Mouse (Mus musculus) embryonic facial prominence, embryonic 13.5 days (tissue): ENCODE results near the gene Cpa4. TPM values are rescaled to one million over a fixed set of nuclear protein-coding genes. Genes with fewer than 3 reads are reported as not detected.

Experiments used
- ATAC-seq: fragments of 200-750 bp; cut with Nextera tagmentation; 2 replicates; pipeline ENCODE4 v1.8.0; 2017; ENCODE audit warnings: low read depth; ENCODE audit not compliant: insufficient number of reproducible peaks, insufficient read depth, low FRiP score, low TSS enrichment
- H3K27ac ChIP-seq: fragments of 300-500 bp; sonication (generic); 2 replicates; pipeline ENCODE4 v1.5.1; 2015; ENCODE audit warnings: moderate library complexity, mild to moderate bottlenecking, inconsistent platforms
- H3K27me3 ChIP-seq: fragments of 300-500 bp; sonication (generic); 2 replicates; pipeline ENCODE4 v1.6.1; 2015; ENCODE audit warnings: mild to moderate bottlenecking, inconsistent platforms
- H3K36me3 ChIP-seq: fragments of 300-500 bp; sonication (generic); 2 replicates; pipeline ENCODE4 v1.6.1; 2015; ENCODE audit warnings: mild to moderate bottlenecking, inconsistent platforms
- H3K4me1 ChIP-seq: fragments of 300-500 bp; sonication (generic); 2 replicates; pipeline ENCODE4 v1.6.1; 2015; ENCODE audit warnings: inconsistent platforms
- H3K4me2 ChIP-seq: fragments of 300-500 bp; sonication (generic); 2 replicates; pipeline ENCODE4 v1.6.1; 2015; ENCODE audit warnings: moderate library complexity, mild to moderate bottlenecking, inconsistent platforms
- H3K4me3 ChIP-seq: fragments of 300-500 bp; sonication (generic); 2 replicates; pipeline ENCODE4 v1.5.1; 2015; ENCODE audit warnings: mild to moderate bottlenecking, inconsistent platforms
- H3K9ac ChIP-seq: fragments of 300-500 bp; sonication (generic); 2 replicates; pipeline ENCODE4 v1.6.1; 2015; ENCODE audit warnings: mild to moderate bottlenecking, inconsistent platforms
- H3K9me3 ChIP-seq: fragments of 300-500 bp; sonication (generic); 2 replicates; pipeline ENCODE4 v1.6.1; 2016; ENCODE audit warnings: inconsistent platforms
- WGBS: fragments of 180-500 bp; shearing (Covaris S2); methylation state at CpG from one replicate; pipeline ENCODE4 v1.1.7; 2015; ENCODE audit warnings: mixed read lengths; 5-methylcytosine and 5-hydroxymethylcytosine counted together
- polyA plus RNA-seq: library from polyadenylated mRNA; unstranded; fragments of >200 nt; fragmentation: Nextera tagmentation; extraction: Ambion mirVana; gene quantifications from 2 replicates; pipeline ENCODE4 v1.2.1, GENCODE M21; 2015

Cpa4 gene
- 0.83 and 1.4 TPM in 2 replicates for polyA plus RNA-seq

DNA sequence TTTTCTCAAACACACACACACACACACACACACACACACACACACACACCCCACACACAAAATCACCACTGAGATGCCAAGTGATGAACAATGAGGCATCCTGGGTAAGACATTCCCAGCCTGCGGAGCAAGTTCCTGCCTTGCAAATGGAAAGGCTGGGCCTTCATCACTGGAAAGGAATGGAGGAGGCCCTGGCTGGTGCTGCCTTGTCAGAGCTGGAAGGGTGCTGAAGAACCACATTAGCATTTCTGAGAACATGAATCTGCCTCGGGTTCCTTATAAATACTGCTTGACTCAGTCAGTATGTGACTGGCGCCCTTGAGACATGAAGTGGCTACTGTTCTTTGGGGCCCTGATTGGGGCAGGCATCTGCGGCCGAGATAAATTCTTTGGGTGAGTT lies at the start of gene Cpa4:
Cpa4 (plus strand) TSS at position 301 of the 400 bp plus-strand sequence.
- ATAC-seq: no peak
- H3K4me2 ChIP-seq: no peak within 1 kb of the TSS
- H3K36me3 ChIP-seq: no peaks in the 10 kb centered on the region
- no peak within 1 kb of the TSS for H3K9ac ChIP-seq
- no peaks in the 10 kb centered on the region for H3K27me3 ChIP-seq
- H3K27ac ChIP-seq: no peak within 1 kb of the TSS
- H3K9me3 ChIP-seq: no peaks in the 10 kb centered on the region
- no peak within 1 kb of the TSS for H3K4me3 ChIP-seq
- peaks cover 8% of the 10 kb centered on the region for H3K4me1 ChIP-seq
- 74% methylated on average over 5 of the region's 5 CpGs for WGBS

DNA sequence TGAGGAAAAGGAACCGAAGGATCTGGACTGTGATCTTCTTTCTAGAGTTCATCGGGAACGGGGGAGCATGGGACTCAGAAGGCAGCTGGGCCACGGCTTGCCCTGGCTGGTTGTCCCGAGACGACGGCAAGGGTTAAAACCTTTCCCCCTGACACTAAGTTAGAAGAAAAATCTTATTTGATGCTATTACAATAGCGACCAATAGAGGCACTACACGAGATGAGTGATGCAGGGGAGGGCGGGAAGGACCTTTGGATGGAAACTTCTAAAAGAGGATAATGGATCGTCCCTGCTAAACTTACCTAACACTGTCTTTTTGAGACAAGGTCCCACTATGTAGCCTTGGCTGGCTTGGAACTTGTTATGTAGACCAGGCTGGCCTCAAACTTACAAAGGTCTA lies 47.8 kb upstream of the Cpa4 start:
- Histone ChIP-seq H3K9ac (no peak overlapping the region), H3K27ac (no peak overlapping the region), H3K4me2 (no peak overlapping the region), H3K36me3 (no peaks in the 10 kb centered on the region), H3K4me3 (no peak overlapping the region), H3K9me3 (no peaks in the 10 kb centered on the region), H3K4me1 (peaks cover 17% of the 10 kb centered on the region), H3K27me3 (no peaks in the 10 kb centered on the region)
- ATAC-seq: no peak
- WGBS: 69% methylated on average over 11 of the region's 11 CpGs

DNA sequence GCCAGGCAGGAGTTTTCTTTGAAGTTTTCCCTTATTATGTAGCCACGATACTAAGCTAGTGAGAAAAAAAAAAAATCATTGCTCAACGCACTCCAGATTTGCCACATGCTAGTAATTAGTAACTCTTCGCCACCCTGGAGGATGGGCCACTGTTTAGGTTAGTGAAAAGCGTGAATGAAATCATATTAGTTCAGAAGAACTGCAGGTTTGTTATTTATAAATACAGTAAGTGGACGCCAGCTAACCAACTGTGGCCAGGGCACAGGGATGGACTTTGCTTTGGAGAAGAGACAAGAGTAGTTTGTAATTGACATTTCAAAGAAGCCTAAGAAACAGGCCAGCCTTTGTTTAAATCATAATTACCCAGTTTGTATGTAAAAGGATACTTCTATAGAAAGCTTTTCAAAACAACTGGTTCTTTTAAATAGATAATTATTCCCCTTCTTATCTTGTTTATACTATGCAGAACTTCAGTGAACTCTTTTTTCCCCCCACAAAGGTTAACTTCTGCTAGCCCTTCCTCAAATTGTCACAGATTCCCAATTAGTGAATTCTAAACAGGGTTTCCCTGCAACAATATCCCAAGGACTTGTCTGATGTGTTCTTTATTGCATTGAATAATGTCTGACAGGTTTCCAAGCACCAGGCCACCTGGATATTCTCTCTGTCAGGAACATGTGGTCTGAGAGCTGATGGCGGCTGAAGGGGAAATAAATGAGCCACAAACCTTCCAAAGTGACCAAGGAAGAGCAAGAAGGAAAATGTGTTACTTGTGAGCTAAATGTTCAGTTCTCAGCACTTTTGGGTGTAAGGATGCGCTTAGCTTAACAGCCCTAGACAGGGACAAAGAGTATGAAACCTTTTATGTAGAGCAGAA lies 42.5 kb upstream of the Cpa4 start:
- H3K36me3 ChIP-seq: no peaks in the 10 kb centered on the region
- ATAC-seq: no peak
- no peaks in the 10 kb centered on the region for H3K9me3 ChIP-seq
- H3K27me3 ChIP-seq: no peaks in the 10 kb centered on the region
- peaks cover 50% of the 10 kb centered on the region for H3K4me1 ChIP-seq
- H3K27ac ChIP-seq: peak overlapping the region; percentile 97
- no peak overlapping the region for H3K9ac ChIP-seq
- 25% methylated on average over 7 of the region's 7 CpGs for WGBS
- no peak overlapping the region for H3K4me2 ChIP-seq
- no peak overlapping the region for H3K4me3 ChIP-seq

DNA sequence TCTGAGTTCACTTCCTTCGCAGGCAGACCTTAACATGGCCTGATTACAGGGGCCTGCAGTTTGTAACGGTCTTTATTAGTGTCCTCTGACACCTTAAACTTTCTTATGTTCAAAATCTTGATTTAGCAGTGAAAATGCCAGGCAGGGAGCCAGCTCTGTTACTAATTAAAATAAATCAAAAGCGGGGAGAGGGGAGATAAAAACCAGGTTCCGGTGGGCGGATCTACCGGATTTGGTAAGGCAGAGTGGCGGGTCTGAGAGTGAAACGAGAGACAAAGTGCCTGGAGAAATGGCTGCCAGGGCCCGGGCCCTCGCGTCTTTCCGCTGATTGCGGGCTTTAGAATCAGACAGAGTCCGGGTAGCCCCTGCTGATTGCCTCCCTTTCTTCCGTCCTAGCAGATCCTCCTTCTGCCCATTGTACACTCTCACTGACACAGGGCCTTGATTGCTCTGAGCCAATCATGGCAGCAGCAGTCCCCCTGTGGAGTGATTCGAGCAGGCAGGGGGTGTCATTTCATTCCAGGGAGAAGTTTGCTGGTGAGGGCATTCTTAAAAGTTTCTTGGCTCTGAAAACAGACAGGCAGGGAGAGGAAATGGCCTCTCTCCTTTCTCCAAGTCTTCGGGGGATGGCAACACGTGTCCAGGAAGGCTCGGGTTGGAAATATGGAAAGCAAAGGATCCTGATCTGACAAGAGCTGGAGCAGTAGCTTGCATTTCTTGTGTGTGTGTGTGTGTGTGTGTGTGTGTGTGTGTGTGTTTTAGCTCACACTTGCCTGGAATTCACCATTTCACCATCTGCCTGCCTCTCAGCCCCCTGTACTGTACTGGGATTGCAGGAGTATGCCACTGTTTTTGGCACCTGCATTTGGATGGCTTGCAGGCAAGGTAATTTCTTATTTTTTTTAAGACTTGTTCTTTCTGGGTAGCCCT lies 41.3 kb upstream of the Cpa4 start:
- Histone ChIP-seq H3K4me2 (peak overlapping the region; percentile 44), H3K27ac (peak overlapping the region; percentile 97), H3K9me3 (no peaks in the 10 kb centered on the region), H3K4me1 (peaks cover 50% of the 10 kb centered on the region), H3K9ac (peak overlapping the region; percentile 58; the same call in 1 of the 2 replicates), H3K4me3 (no peak overlapping the region), H3K27me3 (no peaks in the 10 kb centered on the region), H3K36me3 (no peaks in the 10 kb centered on the region)
- WGBS: 6% methylated on average over 19 of the region's 19 CpGs
- 0 out of 2 replicates have a peak, but pooled peaks have one; percentile 46 for ATAC-seq

DNA sequence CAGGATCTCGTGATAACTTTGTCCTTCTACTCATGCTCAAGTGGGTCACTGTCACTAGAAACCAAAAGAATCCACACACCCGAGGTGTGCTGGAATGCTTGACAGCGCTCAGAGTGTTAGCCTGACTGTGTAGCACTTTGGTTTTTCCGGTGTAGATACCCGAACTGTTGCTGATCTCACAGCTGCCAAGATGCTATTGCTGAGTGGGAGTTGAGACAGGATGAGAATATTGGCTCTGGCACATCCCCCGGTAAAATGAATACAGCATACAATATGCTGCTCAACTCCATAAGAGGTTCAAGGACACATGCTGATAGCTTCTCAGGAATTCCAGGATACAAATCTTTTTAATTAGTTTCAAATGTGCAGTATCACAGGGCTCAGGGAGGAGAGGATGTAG lies 39.4 kb upstream of the Cpa4 start:
- peaks cover 50% of the 10 kb centered on the region for H3K4me1 ChIP-seq
- peak overlapping the region; percentile 70 for H3K27ac ChIP-seq
- WGBS: 42% methylated on average over 6 of the region's 6 CpGs

DNA sequence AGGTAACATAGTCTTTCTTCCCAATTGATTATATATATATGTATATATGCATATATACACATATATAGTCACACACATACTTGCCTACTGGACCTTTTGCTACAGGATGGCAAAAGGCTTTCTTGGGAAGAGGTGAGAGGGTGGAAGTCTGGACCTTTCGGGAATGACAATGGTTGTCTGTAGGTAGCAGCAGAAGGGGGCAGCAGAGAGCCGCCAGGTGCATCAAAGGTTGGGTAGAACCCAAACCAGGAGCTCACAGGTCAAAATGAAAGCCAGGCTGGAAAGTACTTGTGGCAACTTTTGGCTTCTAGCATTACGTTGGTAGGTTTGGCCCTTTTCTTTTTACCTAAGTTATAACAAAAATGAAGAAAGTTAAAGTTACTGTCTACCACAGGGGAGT lies 32.8 kb upstream of the Cpa4 start:
- no peak for ATAC-seq
- Histone ChIP-seq H3K9me3 (no peaks in the 10 kb centered on the region), H3K4me2 (no peak overlapping the region), H3K27ac (no peak overlapping the region), H3K9ac (no peak overlapping the region), H3K36me3 (no peaks in the 10 kb centered on the region), H3K4me3 (no peak overlapping the region), H3K4me1 (peaks cover 21% of the 10 kb centered on the region), H3K27me3 (no peaks in the 10 kb centered on the region)
- WGBS: 44% methylated on average over 3 of the region's 3 CpGs

More for the DNA sequence above, 39.4 kb upstream of the Cpa4 start:
- H3K9ac ChIP-seq: no peak overlapping the region
- no peaks in the 10 kb centered on the region for H3K27me3 ChIP-seq
- H3K36me3 ChIP-seq: no peaks in the 10 kb centered on the region
- ATAC-seq: no peak
- H3K9me3 ChIP-seq: no peaks in the 10 kb centered on the region
- no peak overlapping the region for H3K4me3 ChIP-seq
- H3K4me2 ChIP-seq: no peak overlapping the region

DNA sequence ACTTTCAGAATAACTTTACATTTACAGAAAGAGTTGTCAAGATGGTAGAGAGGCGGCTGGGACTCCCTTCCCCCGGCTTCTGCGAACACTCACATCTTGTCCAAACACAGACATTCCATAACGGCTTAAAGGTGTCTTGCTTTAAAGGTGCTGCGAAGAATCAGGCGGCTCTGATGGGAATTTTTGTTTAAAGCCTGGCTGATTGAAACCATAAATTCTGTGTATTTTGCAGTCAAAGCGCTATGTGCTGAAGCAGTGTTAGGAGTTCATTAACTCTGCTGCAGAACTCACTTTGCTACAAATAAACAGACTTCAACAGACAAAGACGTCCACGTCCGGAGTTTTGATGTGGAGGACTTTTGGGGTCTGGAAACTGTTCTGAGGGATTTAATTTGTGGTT lies 29.9 kb upstream of the Cpa4 start:
- no peak overlapping the region for H3K4me3 ChIP-seq
- peak overlapping the region; percentile 87 for H3K27ac ChIP-seq
- H3K4me1 ChIP-seq: peaks cover 40% of the 10 kb centered on the region
- no peaks in the 10 kb centered on the region for H3K9me3 ChIP-seq
- 17% methylated on average over 10 of the region's 10 CpGs for WGBS
- H3K36me3 ChIP-seq: no peaks in the 10 kb centered on the region
- no peaks in the 10 kb centered on the region for H3K27me3 ChIP-seq
- no peak overlapping the region for H3K9ac ChIP-seq
- peak overlapping the region; percentile 27 for H3K4me2 ChIP-seq
- ATAC-seq: no peak

DNA sequence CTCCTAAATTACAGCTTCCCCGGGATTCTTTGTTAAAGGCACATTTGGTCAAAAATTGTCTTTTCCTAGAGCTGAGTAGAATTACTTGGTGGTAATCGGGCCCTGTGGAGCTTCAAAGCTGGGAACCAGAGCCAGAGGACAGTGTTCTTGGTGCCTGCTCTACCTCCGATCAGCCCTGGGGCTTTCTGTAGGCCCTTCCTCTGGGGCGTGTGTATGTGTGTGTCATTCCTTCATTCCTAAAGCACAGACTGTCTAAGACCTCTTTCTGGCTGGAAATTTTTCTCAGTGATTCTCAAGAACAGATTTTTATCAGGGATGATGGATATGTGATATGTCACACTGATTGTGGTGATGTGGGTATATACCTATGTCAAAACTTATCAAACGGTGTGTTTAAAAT lies 29.4 kb upstream of the Cpa4 start:
- no peaks in the 10 kb centered on the region for H3K36me3 ChIP-seq
- no peak overlapping the region for H3K4me3 ChIP-seq
- 0 out of 2 replicates have a peak overlapping the region, but pooled peaks have one; percentile 27 for H3K4me2 ChIP-seq
- WGBS: 15% methylated on average over 5 of the region's 5 CpGs
- no peaks in the 10 kb centered on the region for H3K27me3 ChIP-seq
- no peak overlapping the region for H3K9ac ChIP-seq
- H3K27ac ChIP-seq: peak overlapping the region; percentile 87
- no peaks in the 10 kb centered on the region for H3K9me3 ChIP-seq
- ATAC-seq: no peak
- H3K4me1 ChIP-seq: peaks cover 46% of the 10 kb centered on the region

DNA sequence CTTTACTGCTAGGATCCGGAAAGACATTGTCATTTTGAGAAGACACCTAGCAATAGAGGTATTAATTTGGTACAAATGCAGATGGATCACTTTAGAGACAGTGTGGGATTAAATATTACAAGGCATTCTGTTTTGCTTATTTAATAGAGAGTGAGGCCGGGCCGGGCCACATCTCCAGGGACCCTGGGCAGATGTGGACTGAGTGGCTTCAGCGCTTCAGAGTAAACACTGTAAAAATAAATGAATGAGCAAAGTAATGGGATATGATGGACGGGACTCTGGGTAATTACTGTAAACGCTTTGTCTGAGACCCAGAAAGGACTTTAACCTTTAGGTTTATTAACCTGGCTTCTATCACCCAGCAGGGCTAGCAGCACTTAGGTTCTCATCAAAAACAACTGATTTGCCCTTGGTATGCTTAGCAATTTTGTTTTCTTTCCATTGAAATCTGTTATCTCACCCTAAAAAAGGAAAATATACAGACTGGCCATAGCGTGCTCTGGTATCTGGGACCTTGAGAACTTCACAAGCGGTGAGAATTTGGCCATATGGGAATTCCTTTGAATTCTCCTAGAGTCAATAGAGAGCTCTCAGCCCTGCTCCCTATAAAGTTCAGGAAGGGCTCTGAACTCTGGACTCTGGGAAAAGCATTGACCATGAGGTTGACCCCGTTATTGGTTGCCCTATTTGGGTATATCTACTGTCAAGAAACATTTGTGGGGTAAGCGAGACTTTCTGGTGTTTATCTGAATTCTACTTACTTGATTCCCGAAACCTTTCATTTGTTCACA lies 27.0 kb upstream of the Cpa4 start, which contains the start of gene Cpa2:
Cpa2 (plus strand) TSS at position 574 of the 791 bp plus-strand sequence.
- H3K27me3 ChIP-seq: no peaks in the 10 kb centered on the region
- no peak within 1 kb of the TSS for H3K4me2 ChIP-seq
- no peaks in the 10 kb centered on the region for H3K36me3 ChIP-seq
- H3K9me3 ChIP-seq: no peaks in the 10 kb centered on the region
- no peak for ATAC-seq
- no peak within 1 kb of the TSS for H3K9ac ChIP-seq
- H3K27ac ChIP-seq: 0 out of 2 replicates have a peak within 1 kb of the TSS, but pooled peaks have one; percentile 16
- H3K4me3 ChIP-seq: no peak within 1 kb of the TSS
- WGBS: 66% methylated on average over 11 of the region's 11 CpGs
- H3K4me1 ChIP-seq: peaks cover 55% of the 10 kb centered on the region

DNA sequence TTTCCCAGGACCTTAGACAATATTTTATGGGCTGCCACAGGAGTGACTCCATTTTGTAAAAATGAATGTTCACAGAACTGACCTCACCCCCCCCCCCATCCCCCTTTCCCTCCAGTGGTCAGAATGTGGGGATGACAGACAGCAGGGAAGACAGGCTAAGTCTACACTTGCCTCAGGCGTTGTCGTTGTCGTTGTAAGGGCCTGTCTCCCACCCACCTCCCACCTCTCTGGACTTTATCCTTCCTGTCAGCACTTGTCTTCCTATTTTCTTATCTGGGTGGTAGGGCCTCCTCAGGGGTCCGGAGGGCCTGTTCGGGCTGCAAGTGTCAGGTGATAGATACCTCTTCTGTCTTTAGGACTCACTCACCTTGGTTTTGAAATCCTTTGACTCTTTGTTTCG lies 25.9 kb upstream of the Cpa4 start:
- H3K9me3 ChIP-seq: no peaks in the 10 kb centered on the region
- H3K27me3 ChIP-seq: no peaks in the 10 kb centered on the region
- H3K27ac ChIP-seq: peak overlapping the region; percentile 68; the same call in 1 of the 2 replicates
- ATAC-seq: no peak
- H3K4me1 ChIP-seq: peaks cover 64% of the 10 kb centered on the region
- H3K9ac ChIP-seq: no peak overlapping the region
- no peak overlapping the region for H3K4me3 ChIP-seq
- no peak overlapping the region for H3K4me2 ChIP-seq
- no peaks in the 10 kb centered on the region for H3K36me3 ChIP-seq
- 53% methylated on average over 6 of the region's 6 CpGs for WGBS

DNA sequence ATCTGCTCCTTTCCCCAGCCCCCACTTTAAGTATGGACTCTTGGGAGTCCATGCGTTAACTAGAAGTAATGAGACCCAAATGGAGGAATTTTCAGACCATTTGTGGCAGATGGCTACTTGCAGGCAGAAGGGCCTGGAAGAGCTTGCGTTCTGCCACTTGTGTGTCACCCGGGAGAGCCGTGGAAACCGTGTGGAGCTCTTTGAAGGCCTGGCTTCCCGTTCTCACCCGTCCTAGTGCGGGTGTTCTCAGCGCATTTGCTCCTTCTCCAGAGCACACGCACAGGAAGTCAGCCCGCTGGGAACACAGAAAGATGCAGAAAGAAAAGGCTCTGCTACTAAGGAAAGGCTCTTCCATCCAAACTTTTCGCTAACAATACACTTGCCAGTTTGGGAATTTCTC lies 25.1 kb upstream of the Cpa4 start:
- ATAC-seq: no peak
- WGBS: 31% methylated on average over 12 of the region's 12 CpGs
- Histone ChIP-seq H3K27ac (peak overlapping the region; percentile 78), H3K27me3 (no peaks in the 10 kb centered on the region), H3K4me2 (no peak overlapping the region), H3K9ac (no peak overlapping the region), H3K4me1 (peaks cover 64% of the 10 kb centered on the region), H3K4me3 (no peak overlapping the region), H3K36me3 (no peaks in the 10 kb centered on the region), H3K9me3 (no peaks in the 10 kb centered on the region)
